Mouse (Mus musculus): ENCODE data around the gene Sik1. TPM values are rescaled to one million over a fixed set of nuclear protein-coding genes. Genes with fewer than 3 reads are reported as not detected.

Sik1 gene
- polyA plus RNA-seq, 1 experiment from 2014 or later = 25.0 TPM

- Histone ChIP-seq H3K9ac (no peak overlapping the region), H3K4me2 (no peak overlapping the region), H3K9me3 (ENCODE audit: low read depth, low read length) (no peaks in the 10 kb centered on the region), H3K27me3 (ENCODE audit: insufficient read depth, low read length) (no peaks in the 10 kb centered on the region), H3K27ac (ENCODE audit: low read depth) (no peak overlapping the region), H3K4me1 (ENCODE audit: insufficient read depth) (peaks cover 16% of the 10 kb centered on the region), H3K4me3 (ENCODE audit: low read depth, low read length) (no peak overlapping the region), H3K36me3 (ENCODE audit: insufficient read depth) (peaks cover 85% of the 10 kb centered on the region)
- TF ChIP-seq CTCF (IDR thresholded peaks at IDR 0.05; ENCODE audit: low read depth) = no peak
- 77% methylated on average over 9 of the region's 9 CpGs for WGBS
- ATAC-seq (ENCODE audit: insufficient read depth) = no peak
- no peak for DNase-seq
Measured at GRCm38 (mm10) chr17:31846352-31846751, 9.3 kb downstream of the Sik1 start.

GRCm38 (mm10) chr17:31843891-31844290, 11.7 kb downstream of the Sik1 start:
- H3K36me3 ChIP-seq (ENCODE audit: insufficient read depth) = peaks cover 61% of the 10 kb centered on the region
- no peak overlapping the region; the same call in 1 of the 2 replicates for H3K27ac ChIP-seq (ENCODE audit: low read depth)
- peak; percentile 59 for DNase-seq

GRCm38 (mm10) chr17:31842930-31843822, 12.4 kb downstream of the Sik1 start:
- peak overlapping the region; percentile 10; the same call in 1 of the 2 replicates for H3K4me2 ChIP-seq
- H3K9me3 ChIP-seq (ENCODE audit: low read depth, low read length) = no peaks in the 10 kb centered on the region
- H3K36me3 ChIP-seq (ENCODE audit: insufficient read depth) = peaks cover 53% of the 10 kb centered on the region
- H3K4me3 ChIP-seq (ENCODE audit: low read depth, low read length) = no peak overlapping the region
- TF ChIP-seq CTCF (IDR thresholded peaks at IDR 0.05; ENCODE audit: low read depth) = no peak
- ATAC-seq (ENCODE audit: insufficient read depth) (no peak), DNase-seq (no peak)
- H3K4me1 ChIP-seq (ENCODE audit: insufficient read depth) = peaks cover 16% of the 10 kb centered on the region
- H3K27me3 ChIP-seq (ENCODE audit: insufficient read depth, low read length) = no peaks in the 10 kb centered on the region
- no peak overlapping the region for H3K9ac ChIP-seq
- 79% methylated on average over 12 of the region's 12 CpGs for WGBS
- H3K27ac ChIP-seq (ENCODE audit: low read depth) = peak overlapping the region; percentile 87

More at GRCm38 (mm10) chr17:31843891-31844290, 11.7 kb downstream of the Sik1 start:
- ATAC-seq (ENCODE audit: insufficient read depth) = no peak
- H3K27me3 ChIP-seq (ENCODE audit: insufficient read depth, low read length) = no peaks in the 10 kb centered on the region
- WGBS = 61% methylated on average over 1 of the region's 1 CpGs
- H3K9ac ChIP-seq = no peak overlapping the region
- H3K4me1 ChIP-seq (ENCODE audit: insufficient read depth) = peaks cover 16% of the 10 kb centered on the region
- no peak overlapping the region for H3K4me2 ChIP-seq
- H3K4me3 ChIP-seq (ENCODE audit: low read depth, low read length) = no peak overlapping the region
- TF ChIP-seq CTCF (IDR thresholded peaks at IDR 0.05; ENCODE audit: low read depth) = no peak
- H3K9me3 ChIP-seq (ENCODE audit: low read depth, low read length) = no peaks in the 10 kb centered on the region

GRCm38 (mm10) chr17:31841842-31842611, 13.6 kb downstream of the Sik1 start:
- DNase-seq (peak; percentile 92), ATAC-seq (ENCODE audit: insufficient read depth) (peak; percentile 90)
- H3K9me3 ChIP-seq (ENCODE audit: low read depth, low read length) = no peaks in the 10 kb centered on the region
- WGBS = 30% methylated on average over 18 of the region's 18 CpGs
- H3K9ac ChIP-seq = no peak overlapping the region
- H3K4me3 ChIP-seq (ENCODE audit: low read depth, low read length) = no peak overlapping the region
- peaks cover 16% of the 10 kb centered on the region for H3K4me1 ChIP-seq (ENCODE audit: insufficient read depth)
- no peaks in the 10 kb centered on the region for H3K27me3 ChIP-seq (ENCODE audit: insufficient read depth, low read length)
- H3K27ac ChIP-seq (ENCODE audit: low read depth) = peak overlapping the region; percentile 87
- 0 out of 2 replicates have a peak overlapping the region, but pooled peaks have one; percentile 1 for H3K4me2 ChIP-seq
- peaks cover 42% of the 10 kb centered on the region for H3K36me3 ChIP-seq (ENCODE audit: insufficient read depth)
- no peak; the same call in 1 of the 2 replicates for TF ChIP-seq CTCF (IDR thresholded peaks at IDR 0.05; ENCODE audit: low read depth)

- H3K36me3 ChIP-seq (ENCODE audit: insufficient read depth) = peaks cover 36% of the 10 kb centered on the region
- no peaks in the 10 kb centered on the region for H3K27me3 ChIP-seq (ENCODE audit: insufficient read depth, low read length)
- no peaks in the 10 kb centered on the region for H3K9me3 ChIP-seq (ENCODE audit: low read depth, low read length)
- TF ChIP-seq CTCF (IDR thresholded peaks at IDR 0.05; ENCODE audit: low read depth) = no peak
- H3K4me2 ChIP-seq = no peak overlapping the region
- ATAC-seq (ENCODE audit: insufficient read depth) = no peak
- H3K9ac ChIP-seq = no peak overlapping the region
- H3K4me1 ChIP-seq (ENCODE audit: insufficient read depth) = peaks cover 21% of the 10 kb centered on the region
- 65% methylated on average over 3 of the region's 3 CpGs for WGBS
- peak overlapping the region; percentile 87 for H3K27ac ChIP-seq (ENCODE audit: low read depth)
- H3K4me3 ChIP-seq (ENCODE audit: low read depth, low read length) = no peak overlapping the region
- no peak for DNase-seq
Measured at GRCm38 (mm10) chr17:31841453-31841841, 14.2 kb downstream of the Sik1 start.

- Histone ChIP-seq H3K4me2 (no peak overlapping the region), H3K36me3 (ENCODE audit: insufficient read depth) (peaks cover 27% of the 10 kb centered on the region), H3K9ac (no peak overlapping the region), H3K9me3 (ENCODE audit: low read depth, low read length) (no peaks in the 10 kb centered on the region), H3K27me3 (ENCODE audit: insufficient read depth, low read length) (no peaks in the 10 kb centered on the region), H3K4me1 (ENCODE audit: insufficient read depth) (peaks cover 21% of the 10 kb centered on the region), H3K4me3 (ENCODE audit: low read depth, low read length) (no peak overlapping the region), H3K27ac (ENCODE audit: low read depth) (peak overlapping the region; percentile 30; the same call in 1 of the 2 replicates)
- TF ChIP-seq CTCF (IDR thresholded peaks at IDR 0.05; ENCODE audit: low read depth) = no peak
- WGBS = 74% methylated on average over 6 of the region's 6 CpGs
- no peak for DNase-seq
- ATAC-seq (ENCODE audit: insufficient read depth) = no peak
Measured at GRCm38 (mm10) chr17:31840423-31841003, 15.1 kb downstream of the Sik1 start.
